Comparison of ENCODE assay signal across 23 mouse cellular contexts in genomic region chr8:46562333-46562732, GRCm38 (mm10). TPM values are rescaled to one million over a fixed set of nuclear protein-coding genes. Genes with fewer than 3 reads are reported as not detected.
DNase-seq lines count a peak whose midpoint lies in the region; ATAC-seq lines count a peak whose summit lies in the region.
"Had no signal": no experiment of that assay in that cellular context is flagged by ENCODE, and none has a peak within 500 bp of the region (broad histone marks: within the 10 kb centered on the region; RNA-seq: fewer than 3 reads in every experiment).

No protein-coding gene starts in this region.

- DNase-seq in adrenal gland, adult 2 months, result peak; percentile 59
- no peak for DNase-seq in adrenal gland, postnatal 4 days (ENCODE audit: low spot score in 2 of 2)
- peak; percentile 18 for DNase-seq in adrenal gland, adult 8-10 months
- peak; percentile 61 for DNase-seq in adrenal gland, postnatal 14 days
- DNase-seq in thymus, postnatal 4 days, result no peak
- DNase-seq: B cell, adult 2 months; cerebellum, adult 18-20 months; cerebellum, adult 9-10 months; cerebellum, postnatal 14 days; forebrain, postnatal 0 days; gastrocnemius, adult 2 months; gastrocnemius, postnatal 14 days; heart, adult 11 months had no signal

- H3K27me3 ChIP-seq in kidney, embryonic 16.5 days (ENCODE audit: insufficient read depth, low read length), result no peaks in the 10 kb centered on the region
- H3K27me3 ChIP-seq: CH12.LX; forebrain, embryonic 13.5 days; hindbrain, embryonic 12.5 days; hindbrain, embryonic 15.5 days; Patski had no signal

- 86% methylated on average over 16 of the region's 16 CpGs for WGBS in kidney, embryonic 16.5 days

- H3K9ac ChIP-seq in kidney, embryonic 16.5 days (replicated peaks; ENCODE audit: low read length), result no peak overlapping the region
- H3K9ac ChIP-seq: forebrain, embryonic 13.5 days; forebrain, postnatal 0 days; hindbrain, embryonic 12.5 days; hindbrain, embryonic 15.5 days had no signal

- peaks cover 19% of the 10 kb centered on the region for H3K36me3 ChIP-seq in kidney, embryonic 16.5 days (ENCODE audit: insufficient read depth, low read length)
- H3K36me3 ChIP-seq: hindbrain, embryonic 15.5 days had no signal

- no peak overlapping the region for H3K27ac ChIP-seq in kidney, embryonic 16.5 days (ENCODE audit: low read length)
- H3K27ac ChIP-seq: forebrain, embryonic 10.5 days; forebrain, embryonic 13.5 days; gastrocnemius, adult 2 months; hindbrain, embryonic 12.5 days; hindbrain, embryonic 15.5 days had no signal

- ATAC-seq in kidney, embryonic 16.5 days (ENCODE audit: low FRiP score, low TSS enrichment), result no peak
- ATAC-seq: forebrain, embryonic 13.5 days; forebrain, postnatal 0 days; intestine, postnatal 0 days; Patski had no signal

- no peak overlapping the region for H3K4me2 ChIP-seq in kidney, embryonic 16.5 days (replicated peaks; ENCODE audit: low read depth, low read length)
- H3K4me2 ChIP-seq: forebrain, embryonic 13.5 days; heart, embryonic 11.5 days; hindbrain, embryonic 12.5 days; hindbrain, embryonic 15.5 days had no signal

- no peak overlapping the region for H3K4me3 ChIP-seq in kidney, embryonic 16.5 days (ENCODE audit: low read length)
- H3K4me3 ChIP-seq: forebrain, embryonic 10.5 days; forebrain, embryonic 13.5 days; gastrocnemius, adult 2 months; hindbrain, embryonic 12.5 days; hindbrain, embryonic 15.5 days had no signal

- H3K4me1 ChIP-seq in kidney, embryonic 16.5 days (ENCODE audit: insufficient read depth, low read length), result no peaks in the 10 kb centered on the region
- H3K4me1 ChIP-seq: forebrain, embryonic 10.5 days; forebrain, embryonic 13.5 days; hindbrain, embryonic 12.5 days; hindbrain, embryonic 15.5 days had no signal

- no peaks in the 10 kb centered on the region for H3K9me3 ChIP-seq in kidney, embryonic 16.5 days (ENCODE audit: low read length)
- H3K9me3 ChIP-seq: forebrain, embryonic 10.5 days; forebrain, embryonic 13.5 days; G1E; hindbrain, embryonic 12.5 days; hindbrain, embryonic 15.5 days had no signal

RNA-seq across cellular contexts. Expression of gene Cenpu, which starts 10.5 kb away (rescaled TPM):
- 1 to 10 TPM; 1.1 to 1.9 TPM for total RNA-seq in adrenal gland, adult 2 months (2021)
- polyA plus RNA-seq in adrenal gland, adult 2 months (2012; rRNA removed), result 0.51 and 1.4 TPM in 2 replicates
- 10 to 100 TPM in 1 of 2 experiments, 1 to 10 TPM in 1; 9.4 to 10.8 TPM for total RNA-seq in adrenal gland, postnatal 4 days (2021)
- total RNA-seq in adrenal gland, adult 8-10 months (2022), result 1 to 10 TPM in 2 of 4 experiments, under 1 TPM in 2; 0.78 to 1.6 (median 1.3) TPM
- 5.6 and 6.9 TPM in 2 replicates for total RNA-seq in adrenal gland, postnatal 14 days (2021)
- polyA plus RNA-seq in kidney, embryonic 16.5 days (2015; fragmentation: Nextera tagmentation; extraction: Ambion mirVana), result 17.2 and 18.2 TPM in 2 replicates

RNA-seq across cellular contexts. Expression of gene Primpol, which starts 54.7 kb away (rescaled TPM):
- total RNA-seq in adrenal gland, adult 2 months (2021), result 10 to 100 TPM; 12.2 to 16.7 TPM
- 0.52 and 0.68 TPM in 2 replicates for polyA plus RNA-seq in adrenal gland, adult 2 months (2012; rRNA removed)
- 10 to 100 TPM; 18.0 to 21.7 TPM for total RNA-seq in adrenal gland, postnatal 4 days (2021)
- 10 to 100 TPM; 14.3 to 15.0 (median 14.6) TPM for total RNA-seq in adrenal gland, adult 8-10 months (2022)
- total RNA-seq in adrenal gland, postnatal 14 days (2021), result 10.5 and 13.3 TPM in 2 replicates
- polyA plus RNA-seq in kidney, embryonic 16.5 days (2015; fragmentation: Nextera tagmentation; extraction: Ambion mirVana), result 13.8 and 17.4 TPM in 2 replicates

RNA-seq across cellular contexts. Expression of gene Casp3, which starts 54.8 kb away (rescaled TPM):
- total RNA-seq in adrenal gland, adult 2 months (2021), result 10 to 100 TPM; 16.3 to 18.4 TPM
- 0.94 and 1.0 TPM in 2 replicates for polyA plus RNA-seq in adrenal gland, adult 2 months (2012; rRNA removed)
- 10 to 100 TPM; 35.1 to 35.2 TPM for total RNA-seq in adrenal gland, postnatal 4 days (2021)
- 10 to 100 TPM; 16.3 to 21.5 (median 18.4) TPM for total RNA-seq in adrenal gland, adult 8-10 months (2022)
- total RNA-seq in adrenal gland, postnatal 14 days (2021), result 18.6 and 20.2 TPM in 2 replicates
- polyA plus RNA-seq in kidney, embryonic 16.5 days (2015; fragmentation: Nextera tagmentation; extraction: Ambion mirVana), result 73.5 and 77.6 TPM in 2 replicates

Comparison
In these comparisons a context has a peak if more than half of its experiments do, and no peak if none do; other contexts are left out.
1. DNase-seq: peak in adrenal gland, adult 2 months (single experiment), adrenal gland, adult 8-10 months (single experiment) and adrenal gland, postnatal 14 days (single experiment); none in adrenal gland, postnatal 4 days (0 of 2) and thymus, postnatal 4 days (single experiment).